Mouse (Mus musculus) heart, adult 2 months (tissue): ENCODE results near the gene Fndc3b.

Experiments used
- CTCF ChIP-seq: fragments of 200-600 bp; IDR thresholded peaks from 2 replicates; pipeline ENCODE4 v1.8.1; 2022; ENCODE audit warnings: antibody characterized with exemption, mild to moderate bottlenecking, moderate library complexity
- EP300 ChIP-seq: fragments of 200-500 bp; IDR thresholded peaks from 2 replicates; pipeline ENCODE4 v1.6.1; 2011; ENCODE audit warnings: low read depth, low read length, control low read depth; ENCODE audit not compliant: insufficient read depth

GRCm38 (mm10) chr3:27580956-27581355 lies 130.2 kb downstream of the Fndc3b start:
- TF ChIP-seq CTCF (no peak), EP300 (no peak)
